Mouse (Mus musculus): ENCODE measurements at regions not wholly inside any gene's neighbourhood (a gene's known extent, or its start where the extent isn't known, plus 50 kb on each side); places are given as distances from the start of the nearest gene placed in this dataset.
A peak's percentile ranks its signal among the peaks of the same experiment; 100 is the strongest.
"Not testable (repeated sequence)": the region's sequence is repeated elsewhere in the genome, so short reads cannot be mapped to it uniquely, and the experiment has no call there.

- no peak for DNase-seq (ENCODE audit: low read depth, low spot score)
Observed at GRCm38 (mm10) chr16:49409235-49409634, 289.8 kb upstream of the Ift57 start.

DNA sequence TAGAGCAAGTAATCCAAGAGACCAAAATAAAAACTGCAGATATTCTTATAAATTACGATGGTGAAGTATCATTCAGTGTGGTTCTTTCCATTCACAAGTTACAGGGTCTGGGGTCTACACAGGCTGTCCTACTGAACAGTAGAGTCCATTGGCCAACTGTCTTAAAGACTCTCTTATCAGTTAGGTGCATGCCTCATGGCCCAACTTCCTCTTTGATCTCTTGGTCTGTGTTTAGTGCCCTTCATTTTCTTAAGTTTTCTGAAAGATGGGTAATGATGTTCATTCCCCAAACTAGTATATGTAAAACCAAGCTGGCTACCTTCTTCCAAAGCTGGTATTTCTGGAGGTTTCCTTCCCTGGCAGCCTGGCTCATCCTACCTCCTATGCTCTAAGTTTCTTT, 268.7 kb upstream of the Ift57 start:
- no peak for DNase-seq (ENCODE audit: low read depth, low spot score)

DNA sequence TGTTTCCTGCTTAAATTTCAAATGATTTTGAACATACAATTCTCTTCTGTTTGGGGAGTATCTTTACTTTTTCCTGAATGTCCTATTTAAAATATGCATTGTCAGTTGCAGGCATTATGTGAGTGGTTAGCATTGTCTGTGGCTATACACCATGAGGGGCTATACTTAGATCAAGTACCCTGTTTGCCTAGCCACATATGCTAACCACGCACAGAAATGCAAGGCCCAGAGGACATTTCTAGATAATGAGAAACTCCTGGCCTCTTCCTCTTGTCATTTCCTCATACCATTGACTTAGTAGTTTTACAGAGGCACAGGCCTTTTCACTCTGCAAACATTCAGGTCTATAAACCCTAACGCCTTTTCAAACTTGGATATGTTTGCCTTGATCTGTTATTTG, 267.1 kb upstream of the Ift57 start:
- no peak for DNase-seq (ENCODE audit: low read depth, low spot score)

DNA sequence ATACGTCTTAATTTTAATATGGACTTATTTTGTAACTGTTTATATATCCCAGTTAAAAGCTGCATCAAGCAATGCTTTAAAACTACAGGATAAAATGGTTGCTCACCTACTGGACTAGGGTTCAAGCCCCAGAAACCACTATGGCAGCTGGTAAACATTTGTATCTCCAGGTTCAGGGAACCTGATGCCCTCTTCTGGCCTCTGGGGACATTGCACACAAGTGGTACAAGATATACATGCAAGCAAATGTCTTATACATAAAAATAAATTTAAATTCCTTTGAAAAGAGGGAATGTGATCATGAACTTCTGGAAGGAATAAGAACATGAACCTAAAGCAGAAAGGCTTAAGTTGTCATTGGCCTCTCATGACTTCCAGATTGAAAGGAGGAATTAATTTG, 257.8 kb upstream of the Ift57 start:
- DNase-seq (ENCODE audit: low read depth, low spot score), result peak; percentile 51

GRCm38 (mm10) chr16:49447356-49447755, 251.7 kb upstream of the Ift57 start:
- peak; percentile 21 for DNase-seq (ENCODE audit: low read depth, low spot score)

DNA sequence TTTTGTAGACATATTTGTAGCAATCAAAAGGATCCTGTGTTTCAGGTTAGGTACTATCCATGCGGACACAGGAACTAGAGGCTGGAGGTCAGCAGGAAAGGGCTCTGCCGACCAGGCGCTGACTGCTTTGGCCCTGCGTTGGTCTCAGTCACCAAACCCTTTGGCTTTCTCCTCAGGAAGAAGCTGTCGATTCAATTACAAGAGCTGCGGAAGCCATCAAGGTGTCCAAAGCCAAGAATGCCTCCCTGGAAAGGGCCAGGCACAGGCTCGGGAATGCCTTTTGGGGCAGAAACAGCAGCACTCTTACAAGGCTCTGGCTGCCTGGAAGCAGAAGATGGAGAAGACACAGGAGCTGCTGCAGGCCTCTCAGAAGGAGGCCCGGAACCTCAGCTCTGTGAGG, 205.2 kb upstream of the Ift57 start:
- DNase-seq (ENCODE audit: low read depth, low spot score), result no peak

DNA sequence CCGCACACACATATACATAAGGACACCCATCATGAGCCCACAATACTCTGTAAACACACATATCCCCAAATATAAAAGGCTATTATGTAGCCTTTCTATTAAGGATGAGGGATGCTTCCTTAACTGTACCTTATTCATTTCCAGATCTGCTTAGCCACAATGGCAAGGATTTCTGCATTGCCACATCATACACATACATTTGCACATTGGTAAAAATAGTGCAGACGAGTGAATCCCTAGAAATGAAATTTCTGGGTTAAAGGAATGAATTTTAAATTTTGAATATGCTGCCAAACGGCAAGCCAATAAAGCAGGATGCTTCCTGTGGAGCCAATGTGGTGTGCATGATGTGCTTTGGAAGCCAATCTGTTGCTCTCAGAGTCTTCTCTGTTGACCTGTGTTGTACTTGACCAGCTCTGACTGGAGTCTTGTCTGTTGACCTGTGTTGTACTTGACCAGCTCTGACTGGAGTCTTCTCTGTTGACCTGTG, 201.5 kb upstream of the Ift57 start:
- DNase-seq (ENCODE audit: low read depth, low spot score), result no peak

GRCm38 (mm10) chr16:49500818-49501217, 198.2 kb upstream of the Ift57 start:
- peak; percentile 41 for DNase-seq (ENCODE audit: low read depth, low spot score)

DNA sequence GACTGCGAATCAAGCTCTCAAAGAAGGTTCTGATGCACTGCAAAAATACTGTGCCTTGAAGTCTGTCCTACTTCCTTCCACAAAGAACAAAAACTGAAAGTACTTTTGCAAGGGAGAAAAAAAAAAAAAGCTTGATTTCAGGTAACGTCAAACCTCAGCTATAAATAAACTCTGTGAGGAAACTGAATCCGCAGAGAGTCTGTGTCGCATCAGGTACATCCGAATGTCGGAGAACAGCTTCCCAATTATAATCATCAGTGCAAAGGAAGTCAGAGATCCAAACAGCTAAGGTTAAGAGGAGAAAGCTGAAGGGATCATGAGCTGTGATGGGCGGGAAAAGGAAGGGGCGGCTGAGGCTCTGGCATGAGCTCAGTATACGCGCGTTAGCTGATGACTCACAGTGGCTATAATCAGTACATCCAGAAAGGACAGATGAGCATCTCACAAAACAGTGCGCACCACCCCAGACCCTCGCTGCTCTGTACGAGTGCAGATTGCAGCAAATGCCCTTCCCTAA, 195.1 kb upstream of the Ift57 start:
- no peak for DNase-seq (ENCODE audit: low read depth, low spot score)

- peak; percentile 29 for DNase-seq (ENCODE audit: low read depth, low spot score)
Observed at GRCm38 (mm10) chr16:49504669-49505068, 194.4 kb upstream of the Ift57 start.

GRCm38 (mm10) chr16:49505271-49505670, 193.8 kb upstream of the Ift57 start:
- DNase-seq (ENCODE audit: low read depth, low spot score), result no peak

DNA sequence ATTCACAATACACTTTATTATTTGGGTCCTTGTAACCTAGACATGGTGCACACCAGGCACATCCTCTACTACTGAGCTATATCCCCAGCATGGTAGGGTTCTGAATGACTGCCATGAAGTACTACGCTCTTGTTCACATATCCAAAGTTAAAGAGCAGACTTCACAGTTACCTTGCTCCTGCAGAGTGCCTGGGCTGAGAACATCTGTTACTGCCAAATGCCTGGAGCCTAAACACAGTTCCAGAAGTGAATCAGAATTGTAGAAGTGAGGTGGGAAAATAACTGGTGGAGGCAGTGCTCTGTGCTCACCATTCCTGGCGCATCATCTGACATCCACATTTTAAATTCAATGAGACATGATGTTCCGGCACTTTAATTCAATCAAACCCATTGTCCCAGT, 180.2 kb upstream of the Ift57 start:
- DNase-seq (ENCODE audit: low read depth, low spot score), result no peak

- no peak for DNase-seq (ENCODE audit: low read depth, low spot score)
Observed at GRCm38 (mm10) chr16:49520411-49520810, 178.6 kb upstream of the Ift57 start.

- no peak for DNase-seq (ENCODE audit: low read depth, low spot score)
Observed at GRCm38 (mm10) chr16:49521685-49522084, 177.3 kb upstream of the Ift57 start.

- DNase-seq (ENCODE audit: low read depth, low spot score), result no peak
Observed at GRCm38 (mm10) chr16:49522576-49522975, 176.5 kb upstream of the Ift57 start.

GRCm38 (mm10) chr16:49528618-49529017, 170.4 kb upstream of the Ift57 start:
- not testable (repeated sequence) for DNase-seq (ENCODE audit: low read depth, low spot score)

- DNase-seq (ENCODE audit: low read depth, low spot score), result peak; percentile 37
Observed at GRCm38 (mm10) chr16:49529060-49529459, 170.0 kb upstream of the Ift57 start.

DNA sequence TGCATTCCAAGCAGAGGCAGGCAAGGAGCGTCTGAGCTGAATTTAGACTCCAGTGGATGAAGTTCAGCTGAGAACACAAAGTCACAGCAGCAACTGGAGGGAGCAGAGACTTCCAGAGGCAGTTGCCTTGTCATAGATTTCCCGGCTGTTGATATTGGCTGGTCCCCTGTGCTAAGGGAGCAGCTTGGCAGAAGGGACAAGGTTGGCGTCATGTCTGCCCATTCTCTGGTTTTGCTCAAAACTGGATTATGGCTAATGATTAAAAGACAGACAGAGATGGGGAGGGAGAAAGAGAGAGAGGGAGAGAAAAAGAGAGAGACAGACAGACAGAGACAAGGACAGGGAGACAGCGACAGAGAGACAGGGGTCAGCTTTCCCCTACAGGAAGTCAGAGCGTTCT, 169.0 kb upstream of the Ift57 start:
- DNase-seq (ENCODE audit: low read depth, low spot score), result no peak

DNA sequence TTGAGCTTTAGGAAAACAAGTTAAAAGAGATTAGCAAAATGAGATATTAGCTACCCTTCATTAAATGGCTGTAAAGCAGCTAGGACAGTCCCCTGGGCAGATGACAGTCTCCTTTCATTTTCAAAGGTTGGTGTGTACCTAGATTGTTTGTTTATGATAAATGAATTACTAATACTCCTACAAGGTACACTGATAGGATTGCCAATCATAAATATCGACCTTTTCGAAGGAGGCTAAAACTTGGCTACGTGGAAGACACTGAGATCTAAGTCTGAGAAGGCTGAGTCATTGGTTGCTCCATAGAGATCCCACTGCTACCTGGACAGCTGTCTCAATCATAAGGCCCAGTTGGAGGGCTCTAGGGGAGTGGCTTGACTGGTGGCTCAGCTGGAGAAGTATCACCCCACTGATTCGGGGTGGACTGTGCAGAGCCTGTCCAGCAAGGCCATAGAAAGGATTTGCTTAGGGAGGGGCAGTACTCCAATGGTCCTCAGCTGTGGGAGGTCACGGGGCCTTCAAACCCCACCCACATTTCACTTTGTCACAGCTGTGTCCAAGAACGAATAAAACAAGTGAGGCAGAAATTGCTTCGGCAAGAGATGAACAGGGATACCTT, 166.9 kb upstream of the Ift57 start:
- DNase-seq (ENCODE audit: low read depth, low spot score), result no peak

DNA sequence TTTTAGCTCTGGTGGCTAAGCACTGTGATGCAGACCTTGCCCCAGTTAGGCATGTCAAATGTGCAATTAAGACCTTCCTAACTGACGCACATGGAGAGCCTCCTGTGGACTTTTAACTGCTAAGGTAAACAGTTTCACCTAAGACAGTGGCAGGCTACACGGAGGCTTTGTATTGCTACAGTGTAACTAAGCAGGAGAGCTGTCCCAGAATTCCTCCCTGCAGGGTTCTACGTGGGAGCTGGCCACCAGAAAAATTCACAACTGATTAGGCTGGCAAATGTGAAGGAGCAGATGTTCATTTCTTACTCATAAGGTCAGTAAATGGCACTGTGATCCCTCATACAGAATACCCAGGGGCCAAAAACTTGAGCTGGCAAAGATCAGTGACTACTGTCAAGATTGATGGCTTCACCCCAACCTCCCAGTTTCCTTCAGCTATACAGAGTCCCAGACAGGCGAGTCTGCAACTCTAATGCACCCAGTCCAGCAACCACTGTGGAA, 165.5 kb upstream of the Ift57 start:
- no peak for DNase-seq (ENCODE audit: low read depth, low spot score)

GRCm38 (mm10) chr16:49550231-49550630, 148.8 kb upstream of the Ift57 start:
- DNase-seq (ENCODE audit: low read depth, low spot score), result no peak

DNA sequence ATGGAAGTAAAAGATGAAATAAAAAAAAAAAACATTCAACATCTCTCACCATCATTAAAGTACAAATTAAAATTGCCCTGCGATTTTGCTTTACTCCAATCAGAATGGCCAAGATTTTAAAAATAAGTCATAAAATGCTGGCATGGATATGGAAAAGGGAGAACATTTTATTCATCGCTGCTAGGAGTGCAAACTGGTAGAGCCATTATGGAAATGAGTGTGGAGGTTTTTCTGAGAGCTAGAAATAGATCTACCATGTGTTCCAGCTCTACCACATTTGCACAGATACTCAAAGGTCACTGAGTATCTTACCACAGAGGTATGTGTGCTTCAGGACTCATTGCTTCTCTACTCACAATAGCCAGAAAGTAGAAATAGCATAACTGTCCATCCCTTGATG, 129.0 kb upstream of the Ift57 start:
- DNase-seq (ENCODE audit: low read depth, low spot score), result no peak

DNA sequence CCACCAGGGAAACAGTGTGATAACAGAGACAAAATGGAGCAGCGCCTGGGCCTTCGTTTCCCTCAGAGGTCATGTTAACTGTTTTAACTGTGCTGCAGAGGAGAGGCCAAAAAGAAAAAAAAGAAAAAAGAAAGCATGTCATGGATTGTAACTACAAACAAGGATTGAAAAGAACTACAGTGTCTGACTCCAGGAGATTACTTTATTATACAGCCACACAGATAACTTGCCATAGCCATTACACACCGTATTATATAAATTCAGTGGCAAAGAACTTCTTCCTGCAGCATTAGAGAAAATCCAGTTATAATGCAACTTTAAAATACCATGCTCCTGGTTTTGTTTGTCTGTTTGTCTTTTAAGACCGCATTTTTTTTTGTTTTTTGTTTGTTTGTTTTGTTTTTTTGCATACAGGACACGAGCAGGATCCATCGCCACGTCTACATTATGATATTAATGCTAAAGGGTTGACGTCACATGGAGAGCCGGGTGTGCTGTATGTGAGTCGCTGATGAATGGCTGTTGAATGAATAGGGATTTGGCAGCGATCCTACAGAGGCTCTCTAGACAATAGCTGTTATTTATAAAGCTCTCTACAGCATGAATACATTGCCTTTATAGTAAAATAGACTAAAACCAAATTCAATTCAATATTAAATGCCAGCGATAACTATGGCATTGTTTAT, 126.4 kb upstream of the Ift57 start:
- DNase-seq (ENCODE audit: low read depth, low spot score), result no peak

Measured in ES-CJ7 (cell line).